Mouse (Mus musculus) ES-Bruce4 (cell line): ENCODE data around the gene Coro6. TPM values are rescaled to one million over a fixed set of nuclear protein-coding genes. Genes with fewer than 3 reads are reported as not detected.
A peak's percentile ranks its signal among the peaks of the same experiment; 100 is the strongest.

Source experiments
- H3K27ac ChIP-seq: 2 replicates; pipeline ENCODE4 v1.5.1; 2012; ENCODE audit warnings: low read length, inconsistent platforms; ENCODE audit not compliant: insufficient read depth
- H3K27me3 ChIP-seq: 2 replicates; pipeline ENCODE4 v1.6.1; 2012; ENCODE audit warnings: mild to moderate bottlenecking, low read length, inconsistent platforms; ENCODE audit not compliant: control insufficient read depth, poor library complexity, insufficient read depth, severe bottlenecking
- H3K36me3 ChIP-seq: 2 replicates; pipeline ENCODE4 v1.6.1; 2012; ENCODE audit warnings: inconsistent platforms, mild to moderate bottlenecking, low read length, moderate library complexity; ENCODE audit not compliant: control insufficient read depth, poor library complexity, insufficient read depth, severe bottlenecking
- H3K4me1 ChIP-seq: one replicate; pipeline ENCODE4 v1.8.1; 2011; ENCODE audit warnings: low read length; ENCODE audit not compliant: control insufficient read depth, insufficient read depth
- H3K4me3 ChIP-seq: 2 replicates; pipeline ENCODE4 v1.5.1; 2011; ENCODE audit warnings: low read depth, mild to moderate bottlenecking, low read length
- H3K9ac ChIP-seq: 2 replicates; pipeline ENCODE4 v1.6.1; 2012; ENCODE audit warnings: low read depth, mild to moderate bottlenecking, inconsistent platforms; ENCODE audit not compliant: poor library complexity, severe bottlenecking
- H3K9me3 ChIP-seq: replicated peaks from 2 replicates; pipeline ENCODE4 v1.6.1; 2012; ENCODE audit warnings: mild to moderate bottlenecking, low read length, inconsistent platforms; ENCODE audit not compliant: control insufficient read depth, poor library complexity, insufficient read depth, severe bottlenecking
- CTCF ChIP-seq: IDR thresholded peaks from one replicate; pipeline ENCODE4 v1.8.1; 2011; ENCODE audit warnings: low read depth, low read length
- EP300 ChIP-seq: IDR thresholded peaks from 2 replicates; pipeline ENCODE4 v1.6.1; 2011; ENCODE audit warnings: low read depth, low read length; ENCODE audit not compliant: insufficient read depth
- POLR2A ChIP-seq: IDR thresholded peaks from one replicate; pipeline ENCODE4 v1.8.1; 2011; ENCODE audit warnings: low read length; ENCODE audit not compliant: insufficient read depth
- polyA plus RNA-seq: library from polyadenylated mRNA; stranded (reverse); fragments of >200 nt; gene quantifications from 2 replicates; pipeline ENCODE4 v1.2.4, GENCODE M21; 2011; ENCODE audit warnings: low read depth; ENCODE audit not compliant: missing spikeins, insufficient read depth, insufficient read length

Coro6 gene
- polyA plus RNA-seq, 1 experiment: 1.8 TPM

DNA sequence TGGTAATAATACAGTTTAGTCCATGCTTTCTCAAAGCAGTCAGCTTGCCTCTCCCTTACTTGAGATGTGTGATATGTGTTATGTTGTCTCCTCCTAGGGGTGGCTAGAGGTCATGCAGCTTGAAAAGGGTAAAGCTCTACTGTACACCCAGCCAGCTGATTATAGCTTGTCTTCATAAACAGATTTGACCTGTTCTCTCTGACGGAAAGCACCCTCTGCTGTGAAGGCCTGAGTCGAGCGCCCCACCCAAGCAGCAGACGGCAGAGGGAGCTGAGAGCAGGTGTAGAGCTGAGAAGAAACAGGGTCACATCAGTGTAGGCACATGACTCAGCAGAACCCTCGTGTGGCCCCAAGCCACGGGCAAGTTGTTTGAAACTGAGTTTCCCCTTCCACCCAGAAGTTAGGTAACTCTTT is 15.6 kb upstream of the Coro6 start:
- H3K9ac ChIP-seq: no peak overlapping the region
- no peaks in the 10 kb centered on the region for H3K9me3 ChIP-seq
- no peaks in the 10 kb centered on the region for H3K36me3 ChIP-seq
- no peaks in the 10 kb centered on the region for H3K27me3 ChIP-seq
- H3K27ac ChIP-seq: no peak overlapping the region
- no peaks in the 10 kb centered on the region for H3K4me1 ChIP-seq
- peak; percentile 17 for TF ChIP-seq CTCF
- TF ChIP-seq POLR2A: no peak
- 0 out of 2 replicates have a peak, but pooled peaks have one; percentile 50 for TF ChIP-seq EP300
- no peak overlapping the region for H3K4me3 ChIP-seq

DNA sequence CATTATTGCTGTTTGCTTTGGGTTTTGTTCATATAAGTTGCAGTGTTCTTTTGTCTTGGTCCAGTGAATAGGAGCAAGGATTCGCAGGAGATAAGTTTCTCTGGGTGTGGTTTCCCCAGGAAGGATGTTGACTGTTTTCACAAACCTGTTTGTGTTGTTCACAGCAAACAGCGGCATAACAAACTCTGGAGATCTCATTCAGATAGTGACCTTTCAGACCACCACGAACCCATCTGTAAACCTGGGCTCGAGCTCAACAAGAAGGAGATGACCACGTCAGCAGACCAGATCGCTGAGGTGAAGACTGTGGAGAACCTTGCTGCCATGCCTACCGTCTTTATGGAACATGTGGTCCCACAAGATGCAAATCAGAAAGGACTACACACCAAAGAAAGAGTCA is 13.0 kb upstream of the Coro6 start:
- Histone ChIP-seq H3K9me3 (no peaks in the 10 kb centered on the region), H3K9ac (no peak overlapping the region), H3K27me3 (no peaks in the 10 kb centered on the region), H3K27ac (no peak overlapping the region), H3K4me1 (no peaks in the 10 kb centered on the region), H3K36me3 (no peaks in the 10 kb centered on the region), H3K4me3 (no peak overlapping the region)
- TF ChIP-seq CTCF: no peak
- no peak for TF ChIP-seq EP300
- no peak for TF ChIP-seq POLR2A

DNA sequence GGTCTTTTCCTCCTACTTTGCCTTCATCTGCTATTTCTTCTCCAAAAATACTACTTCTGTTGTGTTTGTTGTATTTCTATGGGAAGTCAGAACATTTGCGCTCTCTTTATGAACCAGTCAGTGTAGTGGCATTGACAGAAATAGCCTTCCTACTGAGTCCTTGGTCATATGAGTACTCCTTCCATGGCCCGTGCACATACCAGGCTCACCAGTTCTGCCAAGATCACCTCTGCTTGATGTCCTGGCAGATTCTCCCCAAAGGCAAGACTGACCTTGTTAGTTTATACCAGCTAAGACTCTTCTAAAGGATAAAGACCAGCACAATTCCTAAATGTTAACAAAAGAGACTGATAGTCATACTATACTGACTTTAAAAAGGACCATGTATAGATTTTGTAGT is 10.5 kb upstream of the Coro6 start:
- Histone ChIP-seq H3K9ac (no peak overlapping the region), H3K27me3 (no peaks in the 10 kb centered on the region), H3K4me3 (no peak overlapping the region), H3K36me3 (no peaks in the 10 kb centered on the region), H3K27ac (no peak overlapping the region), H3K9me3 (no peaks in the 10 kb centered on the region), H3K4me1 (no peaks in the 10 kb centered on the region)
- TF ChIP-seq CTCF (no peak), POLR2A (no peak), EP300 (no peak)

DNA sequence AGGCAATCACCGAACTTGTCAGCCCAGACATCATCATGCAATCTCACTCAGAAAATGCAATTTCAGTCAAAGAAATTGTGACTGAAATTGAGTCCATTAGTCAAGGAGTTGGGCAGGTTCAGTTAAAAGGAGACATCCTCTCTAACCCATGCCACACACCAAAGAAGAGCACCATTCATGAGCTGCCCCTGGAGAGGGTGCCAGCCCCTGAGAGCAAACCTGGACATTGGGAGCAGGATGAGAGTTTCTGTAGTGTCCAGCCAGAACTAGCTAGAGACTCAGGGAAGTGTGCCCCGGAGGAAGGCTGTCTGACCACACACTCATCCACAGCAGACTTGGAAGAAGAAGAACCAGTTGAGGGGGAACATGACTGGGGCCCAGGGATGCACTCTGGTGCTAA is 8.8 kb upstream of the Coro6 start:
- H3K27ac ChIP-seq: no peak overlapping the region
- H3K4me3 ChIP-seq: no peak overlapping the region
- no peaks in the 10 kb centered on the region for H3K4me1 ChIP-seq
- H3K27me3 ChIP-seq: no peaks in the 10 kb centered on the region
- TF ChIP-seq POLR2A: no peak
- no peak for TF ChIP-seq EP300
- no peak for TF ChIP-seq CTCF
- no peaks in the 10 kb centered on the region for H3K36me3 ChIP-seq
- no peak overlapping the region for H3K9ac ChIP-seq
- no peaks in the 10 kb centered on the region for H3K9me3 ChIP-seq

DNA sequence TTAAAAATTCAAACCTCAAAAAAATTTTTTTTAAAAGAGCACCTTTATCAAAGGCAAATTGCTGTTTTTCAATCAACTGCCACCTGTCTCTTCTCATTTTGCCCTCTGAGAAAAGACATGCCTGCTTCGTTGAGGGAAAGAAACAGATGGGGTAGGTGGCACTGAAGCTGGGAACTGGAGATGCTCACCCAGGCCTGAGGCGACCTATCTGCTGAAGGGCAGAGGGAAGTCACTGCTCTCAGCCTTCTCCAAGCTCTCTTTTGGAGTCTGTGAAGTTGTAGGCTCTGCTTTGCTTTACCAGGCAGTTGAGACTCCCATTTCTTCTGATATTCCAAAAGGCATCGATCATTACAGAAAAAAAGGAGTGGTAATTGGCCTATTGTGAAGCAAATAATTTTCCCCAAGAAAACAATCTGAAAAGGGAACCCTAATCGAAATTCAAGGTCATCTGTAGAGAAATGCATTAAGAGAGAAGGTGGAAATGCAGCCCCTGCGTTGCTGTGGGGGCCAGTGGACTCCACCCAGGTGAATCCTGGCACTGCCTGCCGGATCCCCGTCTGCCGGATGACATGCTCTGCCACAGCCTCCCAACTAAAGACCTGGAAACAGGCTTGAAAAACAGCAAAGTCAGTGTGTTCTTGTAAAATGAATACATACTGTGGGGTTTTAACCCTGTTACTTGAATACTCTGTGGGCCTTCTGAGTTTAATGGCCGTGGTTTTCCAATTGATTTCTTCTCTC is 6.3 kb upstream of the Coro6 start:
- Histone ChIP-seq H3K27me3 (no peaks in the 10 kb centered on the region), H3K4me3 (no peak overlapping the region), H3K9ac (no peak overlapping the region), H3K4me1 (no peaks in the 10 kb centered on the region), H3K27ac (no peak overlapping the region), H3K9me3 (no peaks in the 10 kb centered on the region), H3K36me3 (no peaks in the 10 kb centered on the region)
- TF ChIP-seq EP300: no peak
- TF ChIP-seq POLR2A: no peak
- TF ChIP-seq CTCF: no peak

DNA sequence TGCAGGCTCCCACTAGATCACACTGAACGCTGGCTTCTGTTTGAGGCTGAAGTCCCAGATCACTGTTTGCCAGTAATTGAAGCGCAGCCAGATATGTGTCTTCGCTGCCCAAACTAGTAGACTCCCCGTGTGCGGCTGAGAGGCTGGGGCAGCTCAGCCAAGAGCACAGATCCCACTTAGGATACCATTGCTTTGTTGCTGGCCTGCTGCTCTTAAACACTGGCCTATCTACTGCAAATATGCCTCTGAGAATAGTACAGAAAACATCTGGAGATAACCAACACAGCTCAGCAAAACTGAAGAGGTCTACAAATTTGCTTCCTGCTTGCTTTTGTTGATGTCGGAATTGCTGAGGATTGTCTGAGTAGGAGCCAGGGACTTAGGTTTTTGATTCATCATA is 5.3 kb upstream of the Coro6 start:
- H3K9me3 ChIP-seq: no peaks in the 10 kb centered on the region
- H3K36me3 ChIP-seq: no peaks in the 10 kb centered on the region
- no peak overlapping the region for H3K27ac ChIP-seq
- TF ChIP-seq POLR2A: no peak
- no peaks in the 10 kb centered on the region for H3K4me1 ChIP-seq
- no peak overlapping the region for H3K9ac ChIP-seq
- peaks cover 3% of the 10 kb centered on the region; the same call in 1 of the 2 replicates for H3K27me3 ChIP-seq
- no peak overlapping the region for H3K4me3 ChIP-seq

DNA sequence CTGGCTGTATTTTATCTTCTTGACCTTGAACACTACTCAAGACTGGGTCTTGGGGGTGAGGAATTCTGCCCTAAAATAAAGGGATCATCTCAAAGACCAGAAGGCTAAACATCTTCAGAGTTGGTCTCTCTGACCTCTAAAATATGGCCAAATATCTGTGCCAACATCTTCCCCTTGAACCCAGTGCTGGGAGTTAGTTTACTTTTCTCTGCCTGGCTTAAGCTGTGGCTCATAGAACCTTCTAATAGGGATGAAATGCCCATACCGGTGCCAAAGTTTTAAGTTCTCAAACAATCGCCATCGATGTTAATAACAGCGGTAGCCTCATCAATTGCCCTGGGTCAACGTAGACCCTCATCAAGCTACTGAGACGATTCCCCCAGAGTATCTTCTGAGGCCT is 355 bp upstream of the Coro6 start:
- no peak for TF ChIP-seq POLR2A
- no peak for TF ChIP-seq EP300
- TF ChIP-seq CTCF: no peak
- H3K27me3 ChIP-seq: peaks cover 10% of the 10 kb centered on the region
- no peaks in the 10 kb centered on the region for H3K9me3 ChIP-seq
- peak overlapping the region; percentile 75 for H3K4me3 ChIP-seq
- no peaks in the 10 kb centered on the region for H3K36me3 ChIP-seq
- peak overlapping the region; percentile 19 for H3K9ac ChIP-seq
- no peaks in the 10 kb centered on the region for H3K4me1 ChIP-seq
- H3K27ac ChIP-seq: no peak overlapping the region
